ENCODE assay signal across 8 mouse cellular contexts in genomic region chr7:84594087-84594916, GRCm38 (mm10). TPM values are rescaled to one million over a fixed set of nuclear protein-coding genes. Genes with fewer than 3 reads are reported as not detected.
DNase-seq lines count a peak whose midpoint lies in the region; ATAC-seq and TF ChIP-seq lines count a peak whose summit lies in the region.

No protein-coding gene starts in this region.

- H3K9ac ChIP-seq in intestine, embryonic 15.5 days, result no peak overlapping the region
- no peak overlapping the region for H3K9ac ChIP-seq in liver, embryonic 12.5 days

- no peaks in the 10 kb centered on the region for H3K27me3 ChIP-seq in cerebellum, adult 2 months (ENCODE audit: control insufficient read depth, insufficient read depth, low read length)
- no peaks in the 10 kb centered on the region for H3K27me3 ChIP-seq in intestine, embryonic 15.5 days (replicated peaks)
- 0 out of 2 replicates have a peak, but pooled peaks cover 4% of the 10 kb centered on the region for H3K27me3 ChIP-seq in liver, embryonic 12.5 days (replicated peaks)

- ATAC-seq in intestine, embryonic 15.5 days, result peak; percentile 79
- peak; percentile 79 for ATAC-seq in liver, embryonic 12.5 days

- WGBS in cerebellum, adult 2 months, result 33% methylated on average over 8 of the region's 8 CpGs
- 47% methylated on average over 8 of the region's 8 CpGs for WGBS in intestine, embryonic 15.5 days
- 47% methylated on average over 8 of the region's 8 CpGs for WGBS in liver, embryonic 12.5 days (ENCODE audit: insufficient replicate concordance)

- H3K27ac ChIP-seq in layer of hippocampus, adult 2 months, result no peak overlapping the region
- H3K27ac ChIP-seq in cerebellum, adult 2 months (ENCODE audit: insufficient read depth, low read length), result no peak overlapping the region
- no peak overlapping the region for H3K27ac ChIP-seq in intestine, embryonic 15.5 days
- no peak overlapping the region for H3K27ac ChIP-seq in liver, embryonic 12.5 days

- peaks cover 8% of the 10 kb centered on the region for H3K4me1 ChIP-seq in cerebellum, adult 2 months (ENCODE audit: control insufficient read depth, insufficient read depth, low read length)
- H3K4me1 ChIP-seq in intestine, embryonic 15.5 days (replicated peaks), result no peaks in the 10 kb centered on the region
- H3K4me1 ChIP-seq in liver, embryonic 12.5 days, result peaks cover 8% of the 10 kb centered on the region

- no peaks in the 10 kb centered on the region for H3K9me3 ChIP-seq in intestine, embryonic 15.5 days
- H3K9me3 ChIP-seq in liver, embryonic 12.5 days (replicated peaks), result no peaks in the 10 kb centered on the region

- DNase-seq in layer of hippocampus, adult 2 months (ENCODE audit: low spot score in 2 of 2), result peak in 1 of 2 experiments; percentile 61
- DNase-seq in layer of hippocampus, adult 9-11 months, result no peak
- DNase-seq in cerebellum, adult 2 months, result peak; percentile 38 to 54
- DNase-seq in forelimb bud, embryonic 11.5 days (ENCODE audit: low read depth, low spot score), result peak; percentile 72
- peak; percentile 21 to 38 for DNase-seq in natural killer cell, adult 2 months (ENCODE audit: low spot score in 2 of 2)
- DNase-seq in thymus, postnatal 4 days, result peak; percentile 35

- no peak overlapping the region for H3K4me3 ChIP-seq in layer of hippocampus, adult 2 months
- H3K4me3 ChIP-seq in cerebellum, adult 2 months (replicated peaks; ENCODE audit: insufficient read depth, low read depth, low read length), result no peak overlapping the region
- H3K4me3 ChIP-seq in intestine, embryonic 15.5 days (replicated peaks), result no peak overlapping the region
- H3K4me3 ChIP-seq in liver, embryonic 12.5 days, result no peak overlapping the region

- 0 out of 2 replicates have a peak overlapping the region, but pooled peaks have one; percentile 22 for H3K4me2 ChIP-seq in intestine, embryonic 15.5 days (replicated peaks)
- peak overlapping the region; percentile 28; the same call in 1 of the 2 replicates for H3K4me2 ChIP-seq in liver, embryonic 12.5 days

- TF ChIP-seq POLR2A in cerebellum, adult 2 months (IDR thresholded peaks at IDR 0.05; ENCODE audit: borderline replicate concordance, insufficient read depth, low read length), result no peak

- TF ChIP-seq CTCF in layer of hippocampus, adult 2 months (conservative IDR thresholded peaks at IDR 0.05), result peak; percentile 68
- TF ChIP-seq CTCF in cerebellum, adult 2 months (IDR thresholded peaks at IDR 0.05; ENCODE audit: borderline replicate concordance, insufficient read depth, low read depth, low read length), result peak; percentile 73

- H3K36me3 ChIP-seq in intestine, embryonic 15.5 days, result no peaks in the 10 kb centered on the region
- H3K36me3 ChIP-seq in liver, embryonic 12.5 days, result no peaks in the 10 kb centered on the region

RNA-seq across cellular contexts. Expression of gene Fah, which starts 12.2 kb away (rescaled TPM):
- total RNA-seq in layer of hippocampus, adult 2 months (2021), result 10 to 100 TPM; 20.7 to 21.0 TPM
- polyA plus RNA-seq in cerebellum, adult 2 months (2012; rRNA removed), result 52.7 and 53.9 TPM in 2 replicates
- polyA plus RNA-seq in intestine, embryonic 15.5 days (2015; fragmentation: Nextera tagmentation; extraction: Ambion mirVana), result 12.4 and 14.2 TPM in 2 replicates
- 16.5 and 17.8 TPM in 2 replicates for polyA plus RNA-seq in liver, embryonic 12.5 days (2016; fragmentation: Nextera tagmentation; extraction: Ambion mirVana)
